Mouse (Mus musculus) gonadal fat pad, adult 2 months (tissue): ENCODE measurements at regions not wholly inside any gene's neighbourhood (a gene's known extent, or its start where the extent isn't known, plus 50 kb on each side); places are given as distances from the start of the nearest gene placed in this dataset.

ENCODE experiments used
- DNase-seq: peaks from one replicate; pipeline ENCODE4 v3.0.0-alpha.2; 2012; ENCODE audit warnings: low read depth

DNA sequence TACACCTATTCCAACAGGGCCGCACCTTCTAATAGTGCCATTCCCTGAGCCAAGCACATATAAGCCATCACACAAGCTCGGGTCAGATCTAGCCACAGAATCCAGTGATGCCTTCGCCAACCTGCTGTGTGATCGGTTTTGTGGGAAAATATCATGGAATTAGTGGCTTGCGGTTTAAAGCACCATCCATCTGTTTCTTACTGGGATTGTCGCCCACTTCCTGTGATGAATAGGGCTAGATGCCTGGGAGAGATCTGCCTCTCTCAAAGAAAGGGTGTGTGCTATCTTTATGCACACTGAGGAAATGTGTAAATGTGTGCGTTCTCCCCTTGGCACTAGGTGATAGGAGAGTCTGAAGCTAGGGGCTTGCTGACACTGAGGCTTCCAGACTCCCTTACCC lies 154.5 kb upstream of the Smim23 start:
- no peak for DNase-seq

DNA sequence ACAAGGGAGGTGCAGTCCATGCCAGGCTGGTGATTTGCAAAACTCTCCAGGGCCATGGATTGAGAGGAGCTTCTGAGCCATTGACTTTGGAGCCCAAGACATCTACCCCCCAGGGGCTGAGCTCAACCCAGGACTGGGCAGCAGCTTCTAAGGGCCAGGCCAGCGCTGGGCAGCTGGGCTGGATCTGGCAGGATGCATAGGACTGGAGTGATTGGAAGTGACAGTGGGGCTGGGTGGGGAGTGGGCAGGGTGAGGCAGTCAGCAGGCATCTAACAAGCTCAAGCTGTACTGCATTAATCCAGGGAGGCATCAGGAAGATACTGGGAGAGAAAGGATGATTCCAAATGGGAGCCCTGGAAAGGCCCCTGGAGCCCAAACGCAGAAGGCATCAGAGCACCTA lies 152.2 kb upstream of the Smim23 start:
- DNase-seq = no peak

DNA sequence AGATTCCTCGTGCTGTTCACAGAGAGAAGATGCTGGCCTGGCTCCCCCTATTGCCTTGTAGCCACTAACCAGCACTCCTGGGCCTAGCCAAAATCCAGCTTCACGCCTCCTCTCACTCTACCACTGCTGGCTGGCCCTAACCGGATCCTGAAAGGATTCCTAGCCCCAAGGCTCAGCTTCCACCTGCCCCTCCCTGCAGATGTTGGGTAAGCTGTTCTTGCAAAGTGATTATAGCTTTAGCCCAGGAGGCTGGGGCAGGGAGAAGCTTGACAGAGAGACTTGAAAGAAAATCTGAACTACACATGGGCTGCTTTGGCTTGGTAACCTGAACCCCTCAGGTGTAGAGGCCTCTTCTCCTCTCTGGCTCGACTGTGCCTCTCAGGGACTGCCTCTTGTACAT lies 149.0 kb upstream of the Smim23 start:
- no peak for DNase-seq

- no peak for DNase-seq
Measured at GRCm38 (mm10) chr11:32965418-32965817, 141.0 kb upstream of the Smim23 start.

DNA sequence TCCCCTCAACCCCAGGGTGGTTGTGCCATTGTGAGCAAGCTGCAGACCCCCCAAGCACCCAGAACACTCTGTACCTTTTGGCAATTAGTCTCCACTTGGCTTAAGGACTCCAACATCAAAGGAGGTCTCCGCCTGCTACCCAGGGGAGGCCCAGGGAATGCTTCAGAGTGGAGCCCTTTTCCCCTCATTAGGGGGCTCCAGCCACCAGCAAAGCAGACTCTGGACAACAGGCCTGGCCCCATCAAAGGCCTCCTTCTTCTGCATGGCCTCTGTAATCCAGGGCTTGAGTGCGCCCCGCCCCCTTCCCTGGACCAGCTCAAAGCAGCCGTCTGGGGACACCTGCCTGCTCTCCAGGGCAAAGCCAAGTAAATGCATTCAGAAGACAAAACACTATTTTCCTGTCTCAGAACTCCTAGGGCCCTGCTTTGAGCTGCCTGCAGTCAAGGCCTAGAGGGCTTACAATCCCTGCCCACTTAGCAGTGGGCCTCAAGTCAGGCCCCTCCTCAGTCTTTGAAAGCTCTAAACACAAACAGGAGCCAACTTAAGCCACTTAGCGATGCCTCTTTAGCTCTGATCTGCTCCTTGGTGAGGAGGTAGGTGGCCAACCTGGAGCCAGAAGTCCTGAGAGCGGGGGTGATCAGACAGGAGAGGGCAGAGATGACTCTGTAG lies 139.4 kb upstream of the Smim23 start:
- no peak for DNase-seq

- no peak for DNase-seq
Measured at GRCm38 (mm10) chr11:32961600-32961999, 137.2 kb upstream of the Smim23 start.

DNA sequence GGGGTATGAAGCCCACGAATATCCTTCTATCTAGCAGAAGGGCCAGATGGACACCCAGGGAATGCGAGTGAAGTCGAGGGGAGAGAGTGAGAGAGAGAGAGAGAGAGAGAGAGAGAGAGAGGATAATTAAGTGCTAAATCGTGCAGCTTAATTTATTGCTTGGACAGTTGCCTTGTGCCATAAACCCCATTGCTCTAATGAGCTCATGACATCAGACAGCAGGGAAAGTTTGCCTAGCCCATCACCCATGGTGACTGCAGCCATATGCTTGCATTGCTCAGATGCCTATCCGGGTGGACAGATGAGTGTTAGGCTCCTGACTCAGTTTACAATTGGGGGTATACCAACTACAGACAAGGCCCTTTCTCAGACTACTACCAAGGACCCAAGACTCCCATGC lies 134.6 kb upstream of the Smim23 start:
- DNase-seq = no peak

DNA sequence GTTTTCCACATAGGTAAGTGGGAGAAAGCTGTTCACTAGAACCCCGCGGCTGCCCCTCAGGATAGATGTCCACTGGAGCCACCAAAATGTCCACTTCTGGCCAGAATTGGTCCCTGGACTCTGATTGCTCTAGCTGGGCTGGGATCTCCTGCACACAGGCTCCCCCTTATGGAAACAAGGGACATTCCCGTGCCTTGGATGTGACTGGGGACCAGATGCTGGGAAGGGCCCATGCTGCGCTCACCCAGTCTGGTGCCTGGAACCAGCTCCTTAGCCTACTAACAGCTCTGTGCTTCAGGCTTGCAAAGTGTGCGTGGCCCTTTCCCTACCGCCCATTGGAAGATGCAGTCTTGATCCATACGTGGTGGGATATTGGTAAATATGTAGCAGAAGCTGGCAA lies 132.6 kb upstream of the Smim23 start:
- DNase-seq = no peak

DNA sequence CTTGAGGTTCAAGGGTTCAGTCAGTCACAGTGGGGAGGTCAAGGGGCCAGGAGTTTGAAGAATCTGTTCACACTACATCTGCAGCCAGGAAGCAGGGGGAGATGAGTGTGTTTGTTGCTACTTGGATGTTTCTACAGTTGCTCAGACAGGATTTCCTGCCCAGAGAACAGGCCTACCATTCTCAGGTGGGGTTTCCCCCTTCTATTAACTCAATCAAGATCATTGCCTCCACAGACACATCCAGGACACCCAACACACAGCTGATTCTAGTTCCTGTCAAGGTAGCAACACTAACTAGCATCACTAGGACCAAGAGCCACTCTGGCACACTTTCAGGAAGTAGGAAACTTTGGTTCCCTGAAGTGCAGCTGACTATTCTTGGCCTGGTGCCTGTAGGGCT lies 127.9 kb upstream of the Smim23 start:
- no peak for DNase-seq

GRCm38 (mm10) chr11:32948132-32948531 lies 123.7 kb upstream of the Smim23 start:
- DNase-seq = no peak

GRCm38 (mm10) chr11:32946481-32947001 lies 122.1 kb upstream of the Smim23 start:
- no peak for DNase-seq

DNA sequence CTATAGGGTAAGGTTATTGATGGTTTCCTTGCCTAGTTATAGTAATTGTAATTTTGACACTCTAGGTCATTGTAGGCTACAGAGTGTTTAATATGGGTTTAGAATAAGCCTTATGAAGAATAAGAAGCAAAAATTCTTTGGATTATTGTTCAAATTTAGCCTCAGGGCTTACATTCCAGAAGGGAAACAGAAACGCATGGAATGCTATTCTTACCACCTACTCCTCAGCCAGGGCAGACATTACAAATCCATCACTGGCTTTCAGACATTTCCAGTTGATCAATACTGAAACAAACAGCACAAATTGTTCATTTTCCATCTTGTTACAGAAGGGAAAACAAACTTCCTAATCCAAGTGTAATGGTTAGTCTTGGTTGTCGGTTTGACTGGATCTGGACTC lies 120.7 kb upstream of the Smim23 start:
- DNase-seq = no peak

DNA sequence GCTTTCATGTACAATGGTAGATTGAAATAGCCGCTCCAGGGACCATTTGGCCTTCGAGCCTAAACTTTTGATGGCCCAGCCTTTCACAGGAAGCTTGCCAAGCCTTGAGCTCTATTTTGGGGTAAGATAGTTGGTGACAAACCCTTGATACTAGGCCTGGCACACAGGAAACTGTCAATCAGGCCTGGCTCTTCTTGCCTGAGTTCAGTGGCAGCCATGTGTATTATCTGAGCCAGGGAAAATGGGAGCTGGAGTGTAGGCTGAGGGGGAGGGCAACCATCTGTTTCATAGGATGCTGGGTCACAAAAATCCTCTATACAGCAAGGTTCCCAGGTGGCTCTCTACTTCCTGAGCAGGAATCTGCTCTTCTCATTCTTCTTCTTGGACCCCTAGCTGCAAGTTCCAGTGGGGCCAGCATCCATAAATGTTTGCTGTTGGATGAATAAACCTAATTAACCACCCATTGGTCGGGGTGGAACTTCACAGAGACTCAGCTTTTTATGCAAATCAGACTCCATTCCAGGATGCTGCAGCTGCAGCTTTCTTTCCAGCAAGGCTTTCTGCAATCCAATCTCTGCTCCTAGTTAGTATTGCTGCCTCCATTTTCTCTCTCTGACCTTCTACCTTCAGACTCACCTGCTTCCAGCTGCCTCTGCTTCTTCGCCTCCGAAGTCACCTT lies 117.1 kb upstream of the Smim23 start:
- no peak for DNase-seq

DNA sequence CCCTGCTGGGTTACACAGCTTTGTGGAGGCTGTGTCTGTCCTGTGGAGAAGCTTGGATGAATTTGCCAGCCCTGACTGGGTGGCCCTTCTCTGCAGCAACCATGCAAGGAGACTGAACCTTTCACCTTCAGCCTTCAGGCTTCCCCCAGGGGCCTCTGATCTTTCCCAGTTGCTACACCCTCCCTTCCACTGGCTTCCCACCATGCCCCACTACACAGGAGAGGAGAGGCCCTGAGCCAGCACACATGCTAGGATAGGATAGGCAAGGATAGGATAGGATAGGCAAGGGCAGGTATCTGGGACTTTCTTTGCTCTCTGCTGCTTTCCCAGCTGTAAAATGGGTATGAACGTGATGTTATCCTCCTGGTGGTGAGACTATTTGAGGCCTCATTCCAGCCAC lies 114.7 kb upstream of the Smim23 start:
- no peak for DNase-seq

GRCm38 (mm10) chr11:32937167-32937566 lies 112.8 kb upstream of the Smim23 start:
- no peak for DNase-seq

DNA sequence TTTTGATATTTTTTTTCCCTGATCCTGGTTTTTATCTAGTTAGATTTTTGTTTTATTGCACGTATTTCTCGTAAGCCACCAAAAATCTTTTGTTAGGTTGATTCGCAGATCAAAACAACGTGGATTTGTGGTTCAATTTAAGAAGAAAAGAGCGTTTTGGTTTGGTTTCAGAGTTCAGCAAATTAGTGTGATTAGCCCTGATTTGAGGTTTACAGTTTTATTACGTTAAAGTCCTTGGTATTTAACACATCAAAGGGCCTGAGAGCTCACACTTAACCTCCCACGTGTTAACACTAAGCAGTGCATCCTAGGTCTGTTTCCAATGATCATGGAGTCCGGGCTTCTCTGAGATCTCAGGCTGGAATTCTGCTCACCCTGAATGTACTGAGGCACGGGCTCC lies 107.5 kb upstream of the Smim23 start:
- DNase-seq = no peak

- DNase-seq = no peak
Measured at GRCm38 (mm10) chr11:32931018-32931417, 106.6 kb upstream of the Smim23 start.

- DNase-seq = no peak
Measured at GRCm38 (mm10) chr11:32928837-32929236, 104.4 kb upstream of the Smim23 start.

DNA sequence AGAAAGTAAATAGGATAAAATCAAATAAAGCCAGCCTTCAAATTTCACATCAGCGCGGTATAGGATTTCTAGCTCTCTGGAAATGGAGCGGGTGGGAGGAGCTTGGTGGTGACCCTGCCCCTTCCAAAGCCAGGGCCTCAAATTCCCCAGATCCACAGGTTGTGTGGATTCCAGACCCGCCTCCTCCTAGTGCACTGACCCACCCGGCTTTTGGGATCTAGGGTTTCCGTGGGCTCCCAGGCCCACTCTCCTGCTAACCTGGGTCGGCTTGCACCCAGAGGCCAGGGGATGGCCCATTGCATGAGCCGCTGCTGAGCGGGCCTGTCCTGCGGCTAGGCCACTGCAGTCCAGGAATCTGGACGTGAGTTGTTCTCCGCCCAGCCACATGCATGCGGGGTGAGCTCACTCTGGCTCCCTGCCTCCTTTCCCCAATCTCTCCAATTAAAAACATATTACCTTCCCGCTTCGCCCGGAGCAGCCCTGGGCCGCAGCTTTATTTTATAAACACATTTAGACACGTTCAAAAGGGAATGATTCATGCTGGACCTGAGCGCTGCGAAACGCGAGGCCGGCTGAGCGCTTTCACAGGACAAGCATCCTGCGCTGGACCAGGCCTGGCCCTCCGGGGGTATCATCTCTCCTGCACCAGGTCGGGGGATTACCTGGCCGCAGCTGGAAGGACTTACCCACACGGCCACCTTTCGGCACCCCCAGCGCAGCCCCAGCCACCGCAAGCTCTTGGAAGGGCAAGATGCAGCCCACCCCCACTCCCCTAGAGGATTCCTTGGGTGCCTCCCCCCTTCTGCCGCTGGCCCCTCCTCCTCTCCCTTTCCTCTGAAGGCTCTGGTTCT lies 101.2 kb upstream of the Smim23 start:
- DNase-seq = no peak

DNA sequence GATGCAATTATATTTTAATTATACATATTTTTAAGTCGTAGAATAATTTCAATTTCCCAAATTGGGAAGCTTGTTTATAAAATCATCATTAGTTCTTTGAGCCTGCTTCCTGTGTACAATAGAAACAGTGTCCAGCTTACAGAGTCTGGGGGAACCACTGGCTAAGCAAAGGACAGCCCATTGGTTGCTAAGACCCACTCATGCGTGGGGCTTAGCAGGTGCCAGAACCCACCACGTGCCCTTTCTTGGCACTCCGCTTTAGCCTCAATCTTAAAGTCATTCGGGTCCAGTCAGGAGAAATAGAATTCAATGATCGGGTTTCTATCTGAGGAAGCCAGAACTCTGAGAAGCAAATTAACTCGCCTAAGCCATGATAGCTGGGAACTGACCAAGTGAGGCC lies 100.5 kb upstream of the Smim23 start:
- no peak for DNase-seq

DNA sequence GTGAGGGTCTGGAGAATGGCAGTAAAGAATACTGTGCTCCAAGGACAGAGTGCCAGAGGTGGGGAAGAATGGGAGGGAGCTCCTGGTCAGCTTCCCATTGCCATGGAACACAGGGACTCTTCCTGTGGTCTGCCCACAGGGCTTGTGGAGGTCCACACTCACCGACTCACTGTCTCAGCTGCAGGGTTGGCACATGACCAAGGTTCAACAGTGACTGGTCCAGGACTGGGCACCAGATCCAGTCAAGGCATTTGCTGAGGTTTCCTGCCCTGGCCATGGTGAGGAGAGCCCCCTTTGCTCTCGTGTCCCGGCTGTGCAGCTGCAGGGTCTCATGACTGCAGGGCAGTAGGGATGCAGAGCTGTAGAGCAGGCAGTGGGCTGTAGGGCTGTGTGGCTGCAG lies 88.7 kb upstream of the Smim23 start:
- no peak for DNase-seq

- DNase-seq = no peak
Measured at GRCm38 (mm10) chr11:32911791-32912190, 87.4 kb upstream of the Smim23 start.
